Mouse (Mus musculus) kidney, postnatal 0 days (tissue): ENCODE data around the gene Polm. TPM values are rescaled to one million over a fixed set of nuclear protein-coding genes. Genes with fewer than 3 reads are reported as not detected.

Experiments used
- ATAC-seq: fragments of 200-750 bp; cut with Nextera tagmentation; replicated peaks from 2 replicates; pipeline ENCODE4 v1.8.0; 2017; ENCODE audit warnings: low read depth, moderate number of reproducible peaks, moderate TSS enrichment, moderate library complexity; ENCODE audit not compliant: low FRiP score
- DNase-seq: peaks from one replicate; pipeline ENCODE4 v3.0.0-alpha.2; 2016; ENCODE audit warnings: low spot score
- H3K27ac ChIP-seq: fragments of 300-500 bp; sonication (generic); 2 replicates; pipeline ENCODE4 v1.5.1; 2014; ENCODE audit warnings: mild to moderate bottlenecking
- H3K27me3 ChIP-seq: fragments of 300-500 bp; sonication (generic); 2 replicates; pipeline ENCODE4 v1.6.1; 2014; ENCODE audit warnings: low read length, mixed read lengths; ENCODE audit not compliant: insufficient read depth
- H3K36me3 ChIP-seq: fragments of 300-500 bp; sonication (generic); 2 replicates; pipeline ENCODE4 v1.6.1; 2014; ENCODE audit warnings: low read length, mixed read lengths; ENCODE audit not compliant: insufficient read depth
- H3K4me1 ChIP-seq: fragments of 300-500 bp; sonication (generic); replicated peaks from 2 replicates; pipeline ENCODE4 v1.6.1; 2014; ENCODE audit warnings: antibody characterized with exemption, low read length, mixed read lengths; ENCODE audit not compliant: insufficient read depth
- H3K4me2 ChIP-seq: fragments of 300-500 bp; sonication (generic); 2 replicates; pipeline ENCODE4 v1.6.1; 2014; ENCODE audit warnings: mild to moderate bottlenecking, low read length, moderate library complexity, mixed read lengths
- H3K4me3 ChIP-seq: fragments of 300-500 bp; sonication (generic); replicated peaks from 2 replicates; pipeline ENCODE4 v1.5.1; 2014; ENCODE audit warnings: low read depth, low read length
- H3K9ac ChIP-seq: fragments of 300-500 bp; sonication (generic); 2 replicates; pipeline ENCODE4 v1.6.1; 2014; ENCODE audit warnings: low read depth, low read length
- H3K9me3 ChIP-seq: fragments of 300-500 bp; sonication (generic); replicated peaks from 2 replicates; pipeline ENCODE4 v1.6.1; 2016; ENCODE audit warnings: low read length, inconsistent platforms, mixed read lengths
- CTCF ChIP-seq: IDR thresholded peaks from 2 replicates; pipeline ENCODE4 v1.5.1; 2016; ENCODE audit warnings: antibody characterized with exemption, low read depth, mild to moderate bottlenecking, moderate library complexity
- WGBS: fragments of 180-500 bp; shearing (Covaris S2); extraction: QIAGEN DNeasy Blood & Tissue Kit; methylation state at CpG from one replicate; pipeline ENCODE4 v1.1.7; 2014; 5-methylcytosine and 5-hydroxymethylcytosine counted together
- polyA plus RNA-seq: library from polyadenylated mRNA; unstranded; fragments of >200 nt; fragmentation: Nextera tagmentation; extraction: Ambion mirVana; gene quantifications from 2 replicates; pipeline ENCODE4 v1.2.1, GENCODE M21; 2015

Gene Polm
- 7.8 and 8.7 TPM in 2 replicates for polyA plus RNA-seq

- H3K27me3 ChIP-seq, result no peaks in the 10 kb centered on the region
- peak within 1 kb of the TSS; percentile 84 for H3K9ac ChIP-seq
- under 1% methylated on average over 63 of the region's 63 CpGs for WGBS
- H3K4me1 ChIP-seq, result no peaks in the 10 kb centered on the region
- peak; percentile 80 for TF ChIP-seq CTCF
- peak within 1 kb of the TSS; percentile 88 for H3K4me2 ChIP-seq
- no peaks in the 10 kb centered on the region for H3K9me3 ChIP-seq
- peak within 1 kb of the TSS; percentile 66 for H3K4me3 ChIP-seq
- DNase-seq (peak; percentile 98), ATAC-seq (peak; percentile 95)
- H3K27ac ChIP-seq, result peak within 1 kb of the TSS; percentile 86
- H3K36me3 ChIP-seq, result peaks cover 10% of the 10 kb centered on the region; the same call in 1 of the 2 replicates
These were observed at the start of gene Polm for GRCm38 (mm10) chr11:5837251-5838246. Gene Polm, minus strand, starts transcription at chr11:5838016.

- DNase-seq (no peak), ATAC-seq (no peak)
- Histone ChIP-seq H3K27me3 (no peaks in the 10 kb centered on the region), H3K36me3 (no peaks in the 10 kb centered on the region), H3K9me3 (no peaks in the 10 kb centered on the region), H3K27ac (no peak overlapping the region), H3K4me3 (no peak overlapping the region), H3K4me2 (no peak overlapping the region), H3K9ac (no peak overlapping the region), H3K4me1 (peaks cover 7% of the 10 kb centered on the region)
- TF ChIP-seq CTCF, result no peak
- WGBS, result 78% methylated on average over 5 of the region's 5 CpGs
These were observed 49.4 kb upstream of the Polm start for GRCm38 (mm10) chr11:5887250-5887649.

- peak; percentile 89 for DNase-seq
- no peaks in the 10 kb centered on the region for H3K27me3 ChIP-seq
These were observed 48.4 kb upstream of the Polm start for GRCm38 (mm10) chr11:5886187-5886586.

GRCm38 (mm10) chr11:5882518-5882917 lies 44.7 kb upstream of the Polm start:
- Histone ChIP-seq H3K27ac (no peak overlapping the region), H3K4me2 (no peak overlapping the region), H3K9me3 (no peaks in the 10 kb centered on the region), H3K36me3 (no peaks in the 10 kb centered on the region), H3K4me3 (no peak overlapping the region), H3K9ac (no peak overlapping the region), H3K4me1 (peaks cover 10% of the 10 kb centered on the region; the same call in 1 of the 2 replicates), H3K27me3 (no peaks in the 10 kb centered on the region)
- DNase-seq (no peak), ATAC-seq (no peak)
- TF ChIP-seq CTCF, result no peak
- 71% methylated on average over 8 of the region's 8 CpGs for WGBS

More at GRCm38 (mm10) chr11:5886187-5886586, 48.4 kb upstream of the Polm start:
- no peaks in the 10 kb centered on the region; the same call in 1 of the 2 replicates for H3K4me1 ChIP-seq
- WGBS, result 16% methylated on average over 9 of the region's 9 CpGs
- H3K4me2 ChIP-seq, result no peak overlapping the region
- no peak overlapping the region for H3K27ac ChIP-seq
- TF ChIP-seq CTCF, result peak; percentile 95
- H3K36me3 ChIP-seq, result no peaks in the 10 kb centered on the region
- H3K9ac ChIP-seq, result no peak overlapping the region
- no peak for ATAC-seq
- H3K9me3 ChIP-seq, result no peaks in the 10 kb centered on the region
- no peak overlapping the region for H3K4me3 ChIP-seq

- DNase-seq (peak; percentile 71), ATAC-seq (no peak)
- Histone ChIP-seq H3K4me3 (no peak overlapping the region), H3K9ac (no peak overlapping the region), H3K27me3 (no peaks in the 10 kb centered on the region), H3K9me3 (no peaks in the 10 kb centered on the region), H3K4me2 (no peak overlapping the region), H3K36me3 (peaks cover 8% of the 10 kb centered on the region; the same call in 1 of the 2 replicates), H3K27ac (no peak overlapping the region), H3K4me1 (peaks cover 10% of the 10 kb centered on the region; the same call in 1 of the 2 replicates)
- WGBS, result 63% methylated on average over 5 of the region's 5 CpGs
- peak; percentile 83 for TF ChIP-seq CTCF
These were observed 42.1 kb upstream of the Polm start for GRCm38 (mm10) chr11:5879905-5880304.

GRCm38 (mm10) chr11:5878661-5879060 lies 40.8 kb upstream of the Polm start:
- Histone ChIP-seq H3K36me3 (peaks cover 21% of the 10 kb centered on the region), H3K4me2 (peak overlapping the region; percentile 82), H3K27me3 (no peaks in the 10 kb centered on the region), H3K9me3 (no peaks in the 10 kb centered on the region), H3K27ac (peak overlapping the region; percentile 70), H3K9ac (peak overlapping the region; percentile 51), H3K4me3 (peak overlapping the region; percentile 62), H3K4me1 (peaks cover 10% of the 10 kb centered on the region; the same call in 1 of the 2 replicates)
- DNase-seq (no peak), ATAC-seq (no peak)
- no peak for TF ChIP-seq CTCF
- 28% methylated on average over 8 of the region's 8 CpGs for WGBS
